In genomic region chr4:36014181-36014580, GRCm38 (mm10) we compare ENCODE assay signal across 17 mouse cellular contexts.
A peak's percentile ranks its signal among the peaks of the same experiment; 100 is the strongest.
DNase-seq lines count a peak whose midpoint lies in the region; ATAC-seq and TF ChIP-seq lines count a peak whose summit lies in the region.
"Had no signal": no experiment of that assay in that cellular context is flagged by ENCODE, and none has a peak within 500 bp of the region (broad histone marks: within the 10 kb centered on the region; RNA-seq: fewer than 3 reads in every experiment).

No protein-coding gene starts in this region.

- H3K4me1 ChIP-seq in kidney, adult 2 months (ENCODE audit: control insufficient read depth, insufficient read depth, low read length), result no peaks in the 10 kb centered on the region
- no peaks in the 10 kb centered on the region for H3K4me1 ChIP-seq in kidney, embryonic 15.5 days
- no peaks in the 10 kb centered on the region for H3K4me1 ChIP-seq in intestine, embryonic 16.5 days (ENCODE audit: control insufficient read depth, insufficient read depth, low read length)
- H3K4me1 ChIP-seq in thymus, adult 2 months (replicated peaks; ENCODE audit: control insufficient read depth, insufficient read depth, low read length), result no peaks in the 10 kb centered on the region
- no peaks in the 10 kb centered on the region for H3K4me1 ChIP-seq in midbrain, embryonic 15.5 days
- H3K4me1 ChIP-seq: embryonic facial prominence, embryonic 13.5 days; forebrain, embryonic 10.5 days; hindbrain, embryonic 15.5 days; limb, embryonic 13.5 days had no signal

- no peak overlapping the region for H3K9ac ChIP-seq in kidney, embryonic 15.5 days
- H3K9ac ChIP-seq in intestine, embryonic 16.5 days (ENCODE audit: low read depth, low read length), result no peak overlapping the region
- H3K9ac ChIP-seq in midbrain, embryonic 15.5 days, result no peak overlapping the region
- H3K9ac ChIP-seq: embryonic facial prominence, embryonic 13.5 days; hindbrain, embryonic 15.5 days; limb, embryonic 13.5 days had no signal

- H3K4me3 ChIP-seq in kidney, adult 2 months (ENCODE audit: insufficient read depth, low read depth, low read length), result no peak overlapping the region
- no peak overlapping the region for H3K4me3 ChIP-seq in kidney, embryonic 15.5 days (replicated peaks)
- H3K4me3 ChIP-seq in intestine, embryonic 16.5 days (ENCODE audit: low read length), result no peak overlapping the region
- H3K4me3 ChIP-seq in thymus, adult 2 months (ENCODE audit: control insufficient read depth, insufficient read depth, low read length), result no peak overlapping the region
- H3K4me3 ChIP-seq in midbrain, embryonic 15.5 days, result no peak overlapping the region
- H3K4me3 ChIP-seq: embryonic facial prominence, embryonic 13.5 days; forebrain, embryonic 10.5 days; hindbrain, embryonic 15.5 days; layer of hippocampus, adult 2 months; left cerebral cortex, adult 2 months; limb, embryonic 13.5 days had no signal

- no peaks in the 10 kb centered on the region for H3K27me3 ChIP-seq in kidney, adult 2 months (replicated peaks; ENCODE audit: control insufficient read depth, insufficient read depth, low read length)
- H3K27me3 ChIP-seq in kidney, embryonic 15.5 days, result no peaks in the 10 kb centered on the region
- H3K27me3 ChIP-seq in intestine, embryonic 16.5 days (replicated peaks; ENCODE audit: control insufficient read depth, insufficient read depth, low read length), result no peaks in the 10 kb centered on the region
- H3K27me3 ChIP-seq in thymus, adult 2 months (ENCODE audit: control insufficient read depth, insufficient read depth, low read length), result no peaks in the 10 kb centered on the region
- no peaks in the 10 kb centered on the region for H3K27me3 ChIP-seq in midbrain, embryonic 15.5 days (replicated peaks)
- H3K27me3 ChIP-seq: embryonic facial prominence, embryonic 13.5 days; hindbrain, embryonic 15.5 days; limb, embryonic 13.5 days had no signal

- no peak for TF ChIP-seq CTCF in kidney, adult 2 months (conservative IDR thresholded peaks at IDR 0.05; ENCODE audit: insufficient read depth, insufficient read length, low read depth, low read length)
- TF ChIP-seq CTCF in thymus, adult 2 months (IDR thresholded peaks at IDR 0.05; ENCODE audit: borderline replicate concordance, control insufficient read depth, extremely low read depth, insufficient read depth, low read length, poor library complexity), result no peak

- TF ChIP-seq POLR2A in kidney, adult 2 months (IDR thresholded peaks at IDR 0.05; ENCODE audit: low read depth, low read length), result no peak
- no peak for TF ChIP-seq POLR2A in thymus, adult 2 months (IDR thresholded peaks at IDR 0.05; ENCODE audit: control insufficient read depth, extremely low read depth, insufficient read depth, low read length, poor library complexity)

- DNase-seq in kidney, adult 2 months, result peak; percentile 18
- DNase-seq in 3T3-L1 (ENCODE audit: low read depth, low spot score), result peak; percentile 27
- peak; percentile 44 for DNase-seq in adrenal gland, postnatal 14 days
- no peak for DNase-seq in gastrocnemius, postnatal 25 days
- DNase-seq in thymus, adult 2 months, result no peak
- DNase-seq: cerebellum, postnatal 10 days; heart, adult 11 months had no signal

- H3K27ac ChIP-seq in kidney, adult 2 months (ENCODE audit: insufficient read depth, low read depth, low read length), result no peak overlapping the region
- H3K27ac ChIP-seq in kidney, embryonic 15.5 days, result no peak overlapping the region
- no peak overlapping the region for H3K27ac ChIP-seq in intestine, embryonic 16.5 days (ENCODE audit: low read length)
- no peak overlapping the region for H3K27ac ChIP-seq in thymus, adult 2 months (ENCODE audit: control insufficient read depth, insufficient read depth, low read length)
- no peak overlapping the region for H3K27ac ChIP-seq in midbrain, embryonic 15.5 days
- H3K27ac ChIP-seq: embryonic facial prominence, embryonic 13.5 days; forebrain, embryonic 10.5 days; hindbrain, embryonic 15.5 days; layer of hippocampus, adult 2 months; left cerebral cortex, adult 2 months; limb, embryonic 13.5 days had no signal

- H3K4me2 ChIP-seq in kidney, embryonic 15.5 days, result no peak overlapping the region
- H3K4me2 ChIP-seq in intestine, embryonic 16.5 days (ENCODE audit: low read depth, low read length), result no peak overlapping the region
- H3K4me2 ChIP-seq in midbrain, embryonic 15.5 days, result no peak overlapping the region
- H3K4me2 ChIP-seq: embryonic facial prominence, embryonic 13.5 days; hindbrain, embryonic 15.5 days; limb, embryonic 13.5 days had no signal

- 38% methylated on average over 4 of the region's 4 CpGs for WGBS in kidney, adult 2 months
- 42% methylated on average over 4 of the region's 4 CpGs for WGBS in kidney, embryonic 15.5 days
- WGBS in intestine, embryonic 16.5 days, result 35% methylated on average over 4 of the region's 4 CpGs
- WGBS in thymus, adult 2 months, result 83% methylated on average over 4 of the region's 4 CpGs
- WGBS in midbrain, embryonic 15.5 days, result 82% methylated on average over 4 of the region's 4 CpGs

- H3K9me3 ChIP-seq in kidney, embryonic 15.5 days (replicated peaks), result no peaks in the 10 kb centered on the region
- H3K9me3 ChIP-seq in intestine, embryonic 16.5 days (ENCODE audit: control insufficient read depth, low read length), result no peaks in the 10 kb centered on the region
- H3K9me3 ChIP-seq in midbrain, embryonic 15.5 days, result no peaks in the 10 kb centered on the region
- H3K9me3 ChIP-seq: embryonic facial prominence, embryonic 13.5 days; forebrain, embryonic 10.5 days; hindbrain, embryonic 15.5 days; limb, embryonic 13.5 days had no signal

- no peak for ATAC-seq in kidney, embryonic 15.5 days (replicated peaks; ENCODE audit: low FRiP score)
- ATAC-seq in intestine, embryonic 16.5 days, result peak; percentile 84
- ATAC-seq in midbrain, embryonic 15.5 days (replicated peaks), result no peak
- ATAC-seq: midbrain, embryonic 16.5 days had no signal

- no peaks in the 10 kb centered on the region for H3K36me3 ChIP-seq in kidney, adult 2 months (ENCODE audit: control insufficient read depth, insufficient read depth, low read length)
- no peaks in the 10 kb centered on the region for H3K36me3 ChIP-seq in kidney, embryonic 15.5 days
- H3K36me3 ChIP-seq in intestine, embryonic 16.5 days (ENCODE audit: control insufficient read depth, insufficient read depth, low read length), result no peaks in the 10 kb centered on the region
- no peaks in the 10 kb centered on the region for H3K36me3 ChIP-seq in thymus, adult 2 months (ENCODE audit: control insufficient read depth, insufficient read depth, low read length)
- H3K36me3 ChIP-seq in midbrain, embryonic 15.5 days (replicated peaks), result no peaks in the 10 kb centered on the region
- H3K36me3 ChIP-seq: embryonic facial prominence, embryonic 13.5 days; forebrain, embryonic 10.5 days; hindbrain, embryonic 15.5 days; limb, embryonic 13.5 days had no signal

Comparison
In these comparisons a context has a peak if more than half of its experiments do, and no peak if none do; other contexts are left out.
1. DNase-seq: peak in kidney, adult 2 months (single experiment), 3T3-L1 (single experiment) and adrenal gland, postnatal 14 days (single experiment); none in gastrocnemius, postnatal 25 days (single experiment) and thymus, adult 2 months (single experiment).